Mouse (Mus musculus) MEL (cell line): ENCODE measurements around the gene Lmo4. TPM values are rescaled to one million over a fixed set of nuclear protein-coding genes. Genes with fewer than 3 reads are reported as not detected.

Experiments used
- DNase-seq: peaks from one replicate; pipeline ENCODE4 v3.0.0; 2011; ENCODE audit warnings: low read depth, low spot score
- H3K27ac ChIP-seq: 2 replicates; pipeline ENCODE4 v1.5.1; 2012; ENCODE audit warnings: low read depth, mild to moderate bottlenecking, control low read depth, low read length, moderate library complexity; ENCODE audit not compliant: control insufficient read depth
- H3K27me3 ChIP-seq, 2 experiments: fragments of 150-350 bp in 1 of 2; sonication (generic) in 1 of 2; 2 replicates each; pipeline ENCODE4 v1.6.1; 2012; ENCODE audit warnings: low read length in 2 of 2, mild to moderate bottlenecking in 2 of 2, improper control_type of control experiment in 1 of 2, moderate library complexity in 1 of 2; ENCODE audit not compliant: insufficient read depth in 2 of 2, control insufficient read depth in 1 of 2
- H3K36me3 ChIP-seq, 2 experiments: 2 replicates each; pipeline ENCODE4 v1.6.1; 2012 to 2014; ENCODE audit warnings: low read length in 2 of 2, improper control_type of control experiment in 1 of 2, inconsistent platforms in 1 of 2, mild to moderate bottlenecking in 1 of 2; ENCODE audit not compliant: insufficient read depth in 2 of 2, control insufficient read depth in 1 of 2
- H3K4me1 ChIP-seq, 2 experiments: fragments of 150-350 bp in 1 of 2; sonication (generic) in 1 of 2; 2 replicates each; pipeline ENCODE4 v1.6.1; 2012; ENCODE audit warnings: low read length in 2 of 2, improper control_type of control experiment in 1 of 2, mild to moderate bottlenecking in 1 of 2; ENCODE audit not compliant: insufficient read depth in 2 of 2, control insufficient read depth in 1 of 2
- H3K4me3 ChIP-seq, 2 experiments: fragments of 150-350 bp in 1 of 2; sonication (generic) in 1 of 2; 2 replicates each; pipeline ENCODE4 v1.5.1; 2012; ENCODE audit warnings: low read depth in 2 of 2, low read length in 2 of 2, mild to moderate bottlenecking in 2 of 2, moderate library complexity in 2 of 2, control low read depth in 1 of 2, improper control_type of control experiment in 1 of 2; ENCODE audit not compliant: control insufficient read depth in 1 of 2, insufficient read depth in 1 of 2
- H3K79me2 ChIP-seq: 2 replicates; pipeline ENCODE4 v1.6.1; 2012; ENCODE audit warnings: mild to moderate bottlenecking, low read length, moderate library complexity; ENCODE audit not compliant: control insufficient read depth, poor library complexity, insufficient read depth
- H3K9ac ChIP-seq: 2 replicates; pipeline ENCODE4 v1.6.1; 2012; ENCODE audit warnings: low read depth, mild to moderate bottlenecking, control low read depth, low read length, moderate library complexity; ENCODE audit not compliant: control insufficient read depth, poor library complexity, severe bottlenecking
- H3K9me3 ChIP-seq: fragments of 150-350 bp; sonication (generic); replicated peaks from 2 replicates; pipeline ENCODE4 v1.6.1; 2012; ENCODE audit warnings: mild to moderate bottlenecking, low read length, improper control_type of control experiment, moderate library complexity; ENCODE audit not compliant: insufficient read depth
- BHLHE40 ChIP-seq: IDR thresholded peaks from 2 replicates; pipeline ENCODE4 v1.6.1; 2012; ENCODE audit warnings: low read depth, mild to moderate bottlenecking, inconsistent platforms, low read length, improper control_type of control experiment, borderline replicate concordance
- CHD2 ChIP-seq: IDR thresholded peaks from 2 replicates; pipeline ENCODE4 v1.6.1; 2011; ENCODE audit warnings: low read length, improper control_type of control experiment
- CTCF ChIP-seq, 3 experiments: IDR thresholded peaks in 2 of 3; conservative IDR thresholded peaks in 1 of 3; 2 replicates each; pipeline ENCODE4 v1.5.1; 2011 to 2012; ENCODE audit warnings: low read length in 3 of 3, low read depth in 2 of 3, mild to moderate bottlenecking in 2 of 3, improper control_type of control experiment in 1 of 3, inconsistent platforms in 1 of 3, mixed read lengths in 1 of 3, moderate library complexity in 1 of 3; ENCODE audit not compliant: control insufficient read depth in 1 of 3, insufficient read depth in 1 of 3, poor library complexity in 1 of 3, severe bottlenecking in 1 of 3
- ELF1 ChIP-seq: IDR thresholded peaks from 2 replicates; pipeline ENCODE4 v1.6.1; 2014; ENCODE audit warnings: low read depth, mild to moderate bottlenecking, inconsistent platforms, low read length, improper control_type of control experiment, moderate library complexity
- GABPA ChIP-seq: IDR thresholded peaks from 2 replicates; pipeline ENCODE4 v1.6.1; 2012; ENCODE audit warnings: low read depth, mild to moderate bottlenecking, inconsistent platforms, low read length, improper control_type of control experiment, moderate library complexity
- KAT2A ChIP-seq: conservative IDR thresholded peaks from 2 replicates; pipeline ENCODE4 v1.6.1; 2012; ENCODE audit warnings: low read depth, low read length, improper control_type of control experiment, inconsistent platforms
- MAX ChIP-seq: IDR thresholded peaks from 2 replicates; pipeline ENCODE4 v1.6.1; 2011; ENCODE audit warnings: low read length, improper control_type of control experiment
- MXI1 ChIP-seq: IDR thresholded peaks from 2 replicates; pipeline ENCODE4 v1.6.1; 2011; ENCODE audit warnings: mild to moderate bottlenecking, low read depth, low read length, improper control_type of control experiment
- MYB ChIP-seq: IDR thresholded peaks from 2 replicates; pipeline ENCODE4 v1.6.1; 2011; ENCODE audit warnings: mild to moderate bottlenecking, low read depth, low read length, improper control_type of control experiment
- MYC ChIP-seq: IDR thresholded peaks from 2 replicates; pipeline ENCODE4 v1.6.1; 2011; ENCODE audit warnings: low read depth, mild to moderate bottlenecking, low read length, improper control_type of control experiment, moderate library complexity
- POLR2AphosphoS2 ChIP-seq: IDR thresholded peaks from 2 replicates; pipeline ENCODE4 v1.6.1; 2011; ENCODE audit warnings: low read length, improper control_type of control experiment
- POLR2AphosphoS5 ChIP-seq: IDR thresholded peaks from 2 replicates; pipeline ENCODE4 v1.6.1; 2012; ENCODE audit warnings: low read depth, borderline replicate concordance, mild to moderate bottlenecking, inconsistent platforms, low read length, moderate library complexity, mixed read lengths
- RAD21 ChIP-seq: IDR thresholded peaks from 2 replicates; pipeline ENCODE4 v1.6.1; 2011; ENCODE audit warnings: mild to moderate bottlenecking, low read depth, low read length, improper control_type of control experiment
- RCOR1 ChIP-seq: IDR thresholded peaks from 2 replicates; pipeline ENCODE4 v1.6.1; 2012; ENCODE audit warnings: low read depth, mild to moderate bottlenecking, inconsistent platforms, low read length, improper control_type of control experiment
- SIN3A ChIP-seq: IDR thresholded peaks from 2 replicates; pipeline ENCODE4 v1.6.1; 2012; ENCODE audit warnings: low read length, improper control_type of control experiment, inconsistent platforms
- SMC3 ChIP-seq: IDR thresholded peaks from 2 replicates; pipeline ENCODE4 v1.6.1; 2011; ENCODE audit warnings: low read depth, low read length, improper control_type of control experiment
- TAL1 ChIP-seq: IDR thresholded peaks from 2 replicates; pipeline ENCODE4 v1.6.1; 2012; ENCODE audit warnings: mild to moderate bottlenecking, inconsistent platforms, low read length, moderate library complexity, mixed read lengths
- TCF12 ChIP-seq: IDR thresholded peaks from 2 replicates; pipeline ENCODE4 v1.6.1; 2014; ENCODE audit warnings: low read depth, mild to moderate bottlenecking, inconsistent platforms, low read length, improper control_type of control experiment, moderate library complexity
- USF1 ChIP-seq: IDR thresholded peaks from 2 replicates; pipeline ENCODE4 v1.6.1; 2014; ENCODE audit warnings: low read depth, mild to moderate bottlenecking, inconsistent platforms, low read length, improper control_type of control experiment, moderate library complexity
- USF2 ChIP-seq, 2 experiments: IDR thresholded peaks; 2 replicates each; pipeline ENCODE4 v1.6.1; 2011 to 2012; ENCODE audit warnings: improper control_type of control experiment in 2 of 2, low read length in 2 of 2, borderline replicate concordance in 1 of 2, inconsistent platforms in 1 of 2, low read depth in 1 of 2, mild to moderate bottlenecking in 1 of 2; ENCODE audit not compliant: insufficient read depth in 1 of 2
- ZC3H11A ChIP-seq: IDR thresholded peaks from 2 replicates; pipeline ENCODE4 v1.6.1; 2012; ENCODE audit warnings: low read depth, mild to moderate bottlenecking, inconsistent platforms, low read length, improper control_type of control experiment
- ZKSCAN1 ChIP-seq: IDR thresholded peaks from 2 replicates; pipeline ENCODE4 v1.6.1; 2012; ENCODE audit warnings: low read depth, mild to moderate bottlenecking, inconsistent platforms, low read length, improper control_type of control experiment, moderate library complexity
- polyA plus RNA-seq, 2 experiments: library from polyadenylated mRNA; stranded (reverse) in 1 of 2; unstranded in 1 of 2; fragments of >175 nt in 1 of 2; fragments of >200 nt in 1 of 2; gene quantifications; 2 replicates each; pipeline versions ENCODE4 v1.2.1 to v1.2.4; 2012; ENCODE audit warnings: low replicate concordance in 2 of 2, low read depth in 1 of 2; ENCODE audit not compliant: insufficient read length in 2 of 2, insufficient read depth in 1 of 2, missing spikeins in 1 of 2
- total RNA-seq: library from RNA; depleted of rRNA; stranded (reverse); fragments of 300-350 nt; gene quantifications from 2 replicates; pipeline ENCODE4 v1.2.3, GENCODE M21; 2012

Gene Lmo4
- total and polyA plus RNA-seq, 3 experiments = 13.7 to 29.3 TPM; not detected in 1

DNA sequence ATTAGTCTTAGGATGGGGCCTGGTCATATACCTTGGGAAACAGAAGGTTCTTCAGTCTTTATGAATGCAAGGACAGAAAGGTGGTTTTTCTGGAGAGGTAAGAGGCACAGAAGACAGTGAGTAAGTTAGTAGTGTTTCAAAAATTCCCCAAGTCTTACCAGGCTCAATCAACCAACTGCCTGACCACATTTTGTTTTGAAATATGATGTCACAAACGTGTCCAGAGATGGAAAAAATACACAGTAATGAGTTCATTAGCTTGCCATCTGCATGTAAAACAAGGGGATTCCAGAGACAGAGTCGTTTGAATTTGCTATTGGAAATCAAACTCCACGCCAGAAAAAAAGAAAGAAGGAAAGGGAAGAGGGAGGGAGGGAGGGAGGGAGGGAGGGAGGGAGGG lies 26.1 kb downstream of the Lmo4 start:
- Histone ChIP-seq H3K9ac (no peak overlapping the region), H3K4me1 (no peaks in the 10 kb centered on the region), H3K27me3 (no peaks in the 10 kb centered on the region; a peak in 1 of 4 replicates), H3K9me3 (no peaks in the 10 kb centered on the region), H3K36me3 (no peaks in the 10 kb centered on the region), H3K79me2 (no peaks in the 10 kb centered on the region), H3K27ac (no peak overlapping the region), H3K4me3 (no peak overlapping the region)
- no peak for TF ChIP-seq POLR2AphosphoS5
- no peak for TF ChIP-seq USF1
- TF ChIP-seq CHD2 = no peak
- TF ChIP-seq MYC = no peak
- no peak for TF ChIP-seq MXI1
- TF ChIP-seq CTCF (IDR thresholded peaks at IDR 0.05 in 2 of 3, conservative IDR thresholded peaks at IDR 0.05 in 1 of 3; ENCODE audit: control insufficient read depth in 1 of 3, insufficient read depth in 1 of 3, low read depth in 2 of 3, low read length in 3 of 3, poor library complexity in 1 of 3, severe bottlenecking in 1 of 3) = no peak
- no peak for TF ChIP-seq BHLHE40
- TF ChIP-seq GABPA = no peak
- TF ChIP-seq ZC3H11A = no peak
- no peak for TF ChIP-seq USF2 (IDR thresholded peaks at IDR 0.05; ENCODE audit: borderline replicate concordance in 1 of 2, insufficient read depth in 1 of 2, low read depth in 1 of 2, low read length in 2 of 2)
- no peak for DNase-seq

DNA sequence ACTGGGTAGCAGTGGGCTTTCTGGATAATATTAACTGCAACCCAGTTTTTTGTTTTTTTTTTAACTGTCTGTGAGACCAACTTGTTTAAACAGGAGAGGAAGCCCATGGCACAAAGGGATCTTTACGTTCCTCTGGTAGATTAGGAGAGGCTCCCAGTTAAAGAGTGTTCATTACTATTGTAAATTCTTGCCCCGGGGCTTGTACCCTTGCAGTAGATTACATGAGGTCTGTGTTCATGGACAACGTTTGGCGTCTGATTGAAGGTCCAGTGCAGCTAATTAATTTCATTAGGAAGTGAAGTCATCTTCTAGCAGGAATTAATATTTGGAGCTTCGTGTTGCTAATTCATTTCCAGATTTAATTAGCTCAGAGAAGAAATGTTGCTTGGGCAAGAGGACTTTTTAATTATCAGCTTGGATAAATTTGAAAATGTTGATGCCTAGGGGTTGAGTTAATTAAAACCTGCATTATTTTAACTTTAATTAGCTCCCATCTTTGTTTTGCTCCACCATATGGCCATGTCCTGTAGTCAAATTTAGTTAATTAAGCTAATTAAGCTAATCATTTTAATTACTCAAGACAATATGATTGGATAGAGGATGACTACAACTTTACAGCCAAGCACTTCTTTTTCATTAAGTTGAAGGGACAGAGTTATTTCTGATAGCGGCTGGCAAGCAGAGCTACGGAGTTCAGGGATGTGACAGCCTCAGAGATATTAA lies 31.0 kb downstream of the Lmo4 start:
- Histone ChIP-seq H3K79me2 (no peaks in the 10 kb centered on the region), H3K27ac (no peak overlapping the region), H3K4me1 (0 out of 4 replicates have a peak, but pooled peaks cover 0 to 2% of the 10 kb centered on the region in 2 experiments), H3K4me3 (no peak overlapping the region), H3K27me3 (no peaks in the 10 kb centered on the region; a peak in 1 of 4 replicates), H3K9ac (no peak overlapping the region), H3K9me3 (no peaks in the 10 kb centered on the region), H3K36me3 (no peaks in the 10 kb centered on the region)
- DNase-seq = no peak
- TF ChIP-seq TAL1 (no peak), RCOR1 (no peak), RAD21 (no peak)

DNA sequence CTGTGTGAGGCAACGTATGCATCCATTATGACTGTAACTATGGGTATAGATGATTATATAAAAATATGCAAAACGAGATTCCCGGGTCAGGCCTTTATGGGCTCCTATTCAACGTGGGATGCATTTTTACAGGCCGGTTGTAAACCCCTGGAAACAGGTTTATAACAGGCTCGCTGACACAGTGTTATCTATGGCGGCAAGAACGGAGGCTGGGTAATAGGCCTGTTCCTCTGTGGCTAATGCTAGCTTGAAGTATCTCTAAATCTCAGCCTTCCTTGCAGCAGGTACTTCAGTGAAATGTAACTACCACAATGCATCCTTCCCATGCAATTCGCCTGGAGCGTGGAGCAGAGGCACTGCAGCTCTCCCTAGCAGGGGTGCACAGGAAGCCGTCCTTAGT lies 31.9 kb downstream of the Lmo4 start:
- no peak for DNase-seq
- no peak for TF ChIP-seq RAD21
- TF ChIP-seq KAT2A = no peak
- TF ChIP-seq MYB = no peak
- no peak for TF ChIP-seq ZKSCAN1
- no peak for TF ChIP-seq POLR2AphosphoS2
- TF ChIP-seq SIN3A = no peak
- TF ChIP-seq SMC3 = no peak
- TF ChIP-seq TCF12 = no peak
- TF ChIP-seq ELF1 = no peak
- TF ChIP-seq POLR2AphosphoS5 = no peak
- no peak for TF ChIP-seq USF2 (IDR thresholded peaks at IDR 0.05; ENCODE audit: borderline replicate concordance in 1 of 2, insufficient read depth in 1 of 2, low read depth in 1 of 2, low read length in 2 of 2)
- TF ChIP-seq MAX = no peak
- Histone ChIP-seq H3K27ac (no peak overlapping the region), H3K4me3 (no peak overlapping the region), H3K9me3 (no peaks in the 10 kb centered on the region), H3K4me1 (0 out of 4 replicates have a peak, but pooled peaks cover 0 to 2% of the 10 kb centered on the region in 2 experiments), H3K36me3 (no peaks in the 10 kb centered on the region), H3K9ac (no peak overlapping the region), H3K27me3 (no peaks in the 10 kb centered on the region; a peak in 1 of 4 replicates), H3K79me2 (no peaks in the 10 kb centered on the region)
